Mouse (Mus musculus): ENCODE results near the gene Creb3. TPM values are rescaled to one million over a fixed set of nuclear protein-coding genes. Genes with fewer than 3 reads are reported as not detected.
"Not testable (repeated sequence)": the region's sequence is repeated elsewhere in the genome, so short reads cannot be mapped to it uniquely, and the experiment has no call there.

Gene Creb3
- polyA plus RNA-seq, 1 experiment = 133 TPM

- TF ChIP-seq POLR2A (IDR thresholded peaks at IDR 0.05; ENCODE audit: low read depth, low read length) = no peak
- TF ChIP-seq CTCF (IDR thresholded peaks at IDR 0.05; ENCODE audit: extremely low read depth, insufficient read length, insufficient replicate concordance, low read depth, low read length) = no peak
- WGBS = 33% methylated on average over 5 of the region's 5 CpGs
- Histone ChIP-seq H3K27me3 (ENCODE audit: control insufficient read depth, insufficient read depth, low read length) (no peaks in the 10 kb centered on the region), H3K27ac (ENCODE audit: insufficient read depth, low read depth, low read length) (no peak overlapping the region), H3K4me3 (ENCODE audit: low read depth, low read length) (no peak overlapping the region), H3K36me3 (ENCODE audit: control insufficient read depth, insufficient read depth, low read length) (no peaks in the 10 kb centered on the region), H3K4me1 (ENCODE audit: control insufficient read depth, insufficient read depth, insufficient read length, low read length) (no peaks in the 10 kb centered on the region; the same call in 1 of the 2 replicates)
Measured at GRCm38 (mm10) chr4:43591543-43591942, 29.4 kb downstream of the Creb3 start.

- no peak overlapping the region for H3K4me3 ChIP-seq (ENCODE audit: low read depth, low read length)
- H3K27me3 ChIP-seq (ENCODE audit: control insufficient read depth, insufficient read depth, low read length) = no peaks in the 10 kb centered on the region
- H3K36me3 ChIP-seq (ENCODE audit: control insufficient read depth, insufficient read depth, low read length) = no peaks in the 10 kb centered on the region
- no peak for TF ChIP-seq CTCF (IDR thresholded peaks at IDR 0.05; ENCODE audit: extremely low read depth, insufficient read length, insufficient replicate concordance, low read depth, low read length)
- no peaks in the 10 kb centered on the region for H3K4me1 ChIP-seq (ENCODE audit: control insufficient read depth, insufficient read depth, insufficient read length, low read length)
- 80% methylated on average over 3 of the region's 3 CpGs for WGBS
- H3K27ac ChIP-seq (ENCODE audit: insufficient read depth, low read depth, low read length) = no peak overlapping the region
Measured at GRCm38 (mm10) chr4:43591961-43592360, 29.8 kb downstream of the Creb3 start.

GRCm38 (mm10) chr4:43593453-43593852 is 31.3 kb downstream of the Creb3 start:
- TF ChIP-seq POLR2A (IDR thresholded peaks at IDR 0.05; ENCODE audit: low read depth, low read length) = no peak
- no peak for TF ChIP-seq CTCF (IDR thresholded peaks at IDR 0.05; ENCODE audit: extremely low read depth, insufficient read length, insufficient replicate concordance, low read depth, low read length)
- Histone ChIP-seq H3K27me3 (ENCODE audit: control insufficient read depth, insufficient read depth, low read length) (no peaks in the 10 kb centered on the region), H3K36me3 (ENCODE audit: control insufficient read depth, insufficient read depth, low read length) (no peaks in the 10 kb centered on the region), H3K4me1 (ENCODE audit: control insufficient read depth, insufficient read depth, insufficient read length, low read length) (no peaks in the 10 kb centered on the region), H3K4me3 (ENCODE audit: low read depth, low read length) (no peak overlapping the region), H3K27ac (ENCODE audit: insufficient read depth, low read depth, low read length) (no peak overlapping the region)
- 27% methylated on average over 3 of the region's 3 CpGs for WGBS

GRCm38 (mm10) chr4:43596597-43596996 is 34.5 kb downstream of the Creb3 start:
- not testable (repeated sequence) for H3K4me1 ChIP-seq (ENCODE audit: control insufficient read depth, insufficient read depth, insufficient read length, low read length); H3K36me3 ChIP-seq (ENCODE audit: control insufficient read depth, insufficient read depth, low read length); H3K4me3 ChIP-seq (ENCODE audit: low read depth, low read length); H3K27ac ChIP-seq (ENCODE audit: insufficient read depth, low read depth, low read length); H3K27me3 ChIP-seq (ENCODE audit: control insufficient read depth, insufficient read depth, low read length)
- 80% methylated on average over 2 of the region's 2 CpGs for WGBS

GRCm38 (mm10) chr4:43598200-43598599 is 36.1 kb downstream of the Creb3 start:
- Histone ChIP-seq H3K27ac (ENCODE audit: insufficient read depth, low read depth, low read length) (no peak overlapping the region), H3K4me1 (ENCODE audit: control insufficient read depth, insufficient read depth, insufficient read length, low read length) (no peaks in the 10 kb centered on the region), H3K36me3 (ENCODE audit: control insufficient read depth, insufficient read depth, low read length) (no peaks in the 10 kb centered on the region), H3K27me3 (ENCODE audit: control insufficient read depth, insufficient read depth, low read length) (no peaks in the 10 kb centered on the region), H3K4me3 (ENCODE audit: low read depth, low read length) (no peak overlapping the region)
- TF ChIP-seq POLR2A (IDR thresholded peaks at IDR 0.05; ENCODE audit: low read depth, low read length) = no peak
- TF ChIP-seq CTCF (IDR thresholded peaks at IDR 0.05; ENCODE audit: extremely low read depth, insufficient read length, insufficient replicate concordance, low read depth, low read length) = no peak
- 58% methylated on average over 4 of the region's 4 CpGs for WGBS

GRCm38 (mm10) chr4:43598650-43599380 is 36.7 kb downstream of the Creb3 start:
- no peak overlapping the region for H3K27ac ChIP-seq (ENCODE audit: insufficient read depth, low read depth, low read length)
- TF ChIP-seq POLR2A (IDR thresholded peaks at IDR 0.05; ENCODE audit: low read depth, low read length) = no peak
- no peak for TF ChIP-seq CTCF (IDR thresholded peaks at IDR 0.05; ENCODE audit: extremely low read depth, insufficient read length, insufficient replicate concordance, low read depth, low read length)
- H3K4me1 ChIP-seq (ENCODE audit: control insufficient read depth, insufficient read depth, insufficient read length, low read length) = no peaks in the 10 kb centered on the region
- 65% methylated on average over 7 of the region's 7 CpGs for WGBS
- no peaks in the 10 kb centered on the region for H3K27me3 ChIP-seq (ENCODE audit: control insufficient read depth, insufficient read depth, low read length)
- no peak overlapping the region for H3K4me3 ChIP-seq (ENCODE audit: low read depth, low read length)
- H3K36me3 ChIP-seq (ENCODE audit: control insufficient read depth, insufficient read depth, low read length) = no peaks in the 10 kb centered on the region

GRCm38 (mm10) chr4:43600195-43600934 is 38.2 kb downstream of the Creb3 start:
- TF ChIP-seq CTCF (IDR thresholded peaks at IDR 0.05; ENCODE audit: extremely low read depth, insufficient read length, insufficient replicate concordance, low read depth, low read length) = no peak
- TF ChIP-seq POLR2A (IDR thresholded peaks at IDR 0.05; ENCODE audit: low read depth, low read length) = no peak
- no peaks in the 10 kb centered on the region for H3K27me3 ChIP-seq (ENCODE audit: control insufficient read depth, insufficient read depth, low read length)
- no peaks in the 10 kb centered on the region for H3K4me1 ChIP-seq (ENCODE audit: control insufficient read depth, insufficient read depth, insufficient read length, low read length)
- H3K27ac ChIP-seq (ENCODE audit: insufficient read depth, low read depth, low read length) = no peak overlapping the region
- 66% methylated on average over 9 of the region's 9 CpGs for WGBS
- no peaks in the 10 kb centered on the region for H3K36me3 ChIP-seq (ENCODE audit: control insufficient read depth, insufficient read depth, low read length)
- no peak overlapping the region for H3K4me3 ChIP-seq (ENCODE audit: low read depth, low read length)
